Mouse (Mus musculus): ENCODE results near the gene Gpr183. TPM values are rescaled to one million over a fixed set of nuclear protein-coding genes. Genes with fewer than 3 reads are reported as not detected.

The Gpr183 gene
- total RNA-seq, 1 experiment from 2014 or later = 1.1 TPM

DNA sequence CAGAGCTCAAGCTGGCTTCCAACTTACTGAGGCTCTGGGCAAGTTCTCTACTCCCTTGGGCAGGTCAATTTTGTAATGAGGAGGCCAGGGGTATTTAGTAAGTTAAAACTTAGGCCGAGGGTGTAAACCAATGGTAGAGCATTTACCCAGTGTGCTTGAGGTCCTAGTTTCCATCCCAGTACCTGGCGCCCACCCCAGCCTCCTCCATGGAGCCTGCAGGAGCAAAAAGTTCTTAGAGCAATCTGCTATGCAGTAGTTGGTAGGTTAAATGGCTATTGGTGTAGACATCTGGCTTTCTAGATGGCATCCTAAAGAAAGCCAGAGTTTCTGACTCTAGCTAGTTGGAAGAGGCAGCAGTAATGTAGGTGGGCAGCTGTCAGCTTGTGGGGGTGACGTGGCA is 15.6 kb downstream of the Gpr183 start:
- ATAC-seq (replicated peaks in 1 of 2; ENCODE audit: insufficient read depth in 1 of 2, low FRiP score in 2 of 2, low TSS enrichment in 1 of 2, low read depth in 1 of 2, poor library complexity in 2 of 2, severe bottlenecking in 2 of 2) = no peak

DNA sequence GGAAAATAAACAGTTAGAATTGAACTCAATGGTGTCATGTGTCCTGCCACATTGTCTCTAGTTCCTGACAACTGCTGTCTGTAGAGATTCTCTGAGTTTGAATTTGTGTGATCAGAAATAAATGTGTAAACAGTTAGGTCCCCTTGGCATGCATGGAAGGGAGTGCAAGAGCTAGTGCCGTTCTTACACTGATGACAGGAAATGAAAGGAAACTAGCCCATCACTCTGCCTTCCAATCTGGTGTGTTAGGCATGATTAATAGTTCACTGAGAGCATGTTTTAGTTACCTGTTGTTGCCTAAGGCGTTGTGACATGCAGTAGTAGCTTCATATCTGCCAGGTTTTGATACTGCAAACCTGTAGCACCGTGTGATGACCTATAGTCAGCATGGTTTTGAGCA is 17.0 kb downstream of the Gpr183 start:
- ATAC-seq (replicated peaks in 1 of 2; ENCODE audit: insufficient read depth in 1 of 2, low FRiP score in 2 of 2, low TSS enrichment in 1 of 2, low read depth in 1 of 2, poor library complexity in 2 of 2, severe bottlenecking in 2 of 2) = no peak

DNA sequence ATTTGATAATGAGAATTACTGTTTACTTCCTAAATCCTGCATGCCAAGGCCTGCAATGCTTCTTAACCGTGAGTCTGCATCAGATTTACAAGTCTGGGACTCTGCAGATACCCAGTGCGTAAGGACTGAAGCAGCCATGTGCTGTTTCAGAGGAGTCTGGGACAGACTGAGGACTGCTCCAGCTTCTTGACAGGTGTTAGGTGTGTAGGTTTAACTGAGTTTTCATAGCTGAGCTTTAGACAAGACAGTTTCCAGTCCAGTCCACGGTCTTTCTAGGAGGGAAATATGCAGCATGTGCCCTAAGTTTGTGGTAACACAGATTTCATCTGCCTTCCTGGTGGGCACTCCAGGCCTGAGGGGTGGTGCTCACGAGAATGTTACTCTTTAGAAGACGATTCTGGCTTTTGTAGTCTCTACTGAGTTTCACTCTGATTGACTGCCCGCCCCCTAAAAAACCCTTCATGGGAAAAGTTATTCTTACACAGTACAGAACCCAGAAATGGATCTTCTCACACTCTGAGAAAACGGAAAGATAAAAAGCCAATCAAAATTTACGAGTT is 17.7 kb downstream of the Gpr183 start:
- no peak for ATAC-seq (replicated peaks in 1 of 2; ENCODE audit: insufficient read depth in 1 of 2, low FRiP score in 2 of 2, low TSS enrichment in 1 of 2, low read depth in 1 of 2, poor library complexity in 2 of 2, severe bottlenecking in 2 of 2)

DNA sequence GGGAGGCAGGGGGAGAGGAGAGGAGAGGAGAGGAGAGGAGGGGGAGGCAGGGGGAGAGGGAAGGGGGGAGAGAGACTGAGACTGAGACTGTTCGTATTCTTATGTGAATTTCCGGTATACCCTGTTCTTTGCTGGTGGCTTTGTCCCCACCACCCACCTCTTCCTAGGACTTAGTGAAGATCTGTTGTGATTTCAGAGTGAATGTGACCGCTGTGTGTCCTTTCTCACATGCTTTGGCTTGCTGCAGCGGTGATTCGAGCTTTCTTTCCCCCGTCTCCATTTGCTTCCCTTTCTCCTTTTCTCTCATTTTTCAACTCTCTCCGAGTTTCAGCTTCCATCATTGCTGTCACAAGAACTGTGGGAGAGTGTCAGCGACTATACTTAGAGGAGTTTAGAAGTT is 18.3 kb downstream of the Gpr183 start:
- no peak for ATAC-seq (replicated peaks in 1 of 2; ENCODE audit: insufficient read depth in 1 of 2, low FRiP score in 2 of 2, low TSS enrichment in 1 of 2, low read depth in 1 of 2, poor library complexity in 2 of 2, severe bottlenecking in 2 of 2)

DNA sequence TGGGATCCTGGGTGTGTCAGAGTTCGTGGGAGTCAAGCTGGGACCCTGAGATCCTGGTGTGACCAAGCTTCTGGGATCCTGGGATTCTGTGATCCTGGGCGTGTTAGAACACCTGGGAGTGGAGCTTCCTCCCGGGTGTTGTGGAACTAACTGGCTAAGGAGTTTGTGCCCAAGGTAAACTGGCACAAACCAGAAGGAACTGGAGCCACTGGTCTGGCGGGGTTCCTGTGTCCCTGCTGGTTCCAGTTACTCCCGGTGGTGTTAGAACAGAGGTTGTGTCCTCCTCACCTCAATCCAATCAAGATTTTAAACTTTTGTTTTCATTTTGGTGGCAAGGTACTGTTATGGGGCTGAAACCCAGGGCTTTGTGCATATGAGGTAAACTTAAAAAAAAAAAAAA is 18.9 kb downstream of the Gpr183 start:
- no peak for ATAC-seq (replicated peaks in 1 of 2; ENCODE audit: insufficient read depth in 1 of 2, low FRiP score in 2 of 2, low TSS enrichment in 1 of 2, low read depth in 1 of 2, poor library complexity in 2 of 2, severe bottlenecking in 2 of 2)

DNA sequence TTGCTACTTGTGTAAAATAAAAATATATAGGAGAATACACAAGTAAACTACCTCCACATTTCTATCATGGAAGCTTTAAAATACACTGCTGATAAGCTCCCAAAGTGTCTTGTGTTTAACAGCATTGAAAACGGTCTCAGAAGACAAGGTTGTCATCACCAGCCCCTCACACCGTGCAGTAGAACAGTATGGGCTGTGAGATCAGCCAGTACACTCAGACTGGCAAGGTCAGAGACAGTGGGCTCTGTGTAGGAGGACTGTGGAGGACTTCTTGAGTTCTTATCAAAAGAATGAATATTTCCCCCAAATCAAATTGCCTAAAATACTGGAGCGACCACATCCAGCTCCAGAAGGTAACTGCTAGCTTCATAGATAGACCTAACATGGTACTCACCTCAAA is 25.4 kb downstream of the Gpr183 start:
- ATAC-seq (replicated peaks in 1 of 2; ENCODE audit: insufficient read depth in 1 of 2, low FRiP score in 2 of 2, low TSS enrichment in 1 of 2, low read depth in 1 of 2, poor library complexity in 2 of 2, severe bottlenecking in 2 of 2) = no peak

DNA sequence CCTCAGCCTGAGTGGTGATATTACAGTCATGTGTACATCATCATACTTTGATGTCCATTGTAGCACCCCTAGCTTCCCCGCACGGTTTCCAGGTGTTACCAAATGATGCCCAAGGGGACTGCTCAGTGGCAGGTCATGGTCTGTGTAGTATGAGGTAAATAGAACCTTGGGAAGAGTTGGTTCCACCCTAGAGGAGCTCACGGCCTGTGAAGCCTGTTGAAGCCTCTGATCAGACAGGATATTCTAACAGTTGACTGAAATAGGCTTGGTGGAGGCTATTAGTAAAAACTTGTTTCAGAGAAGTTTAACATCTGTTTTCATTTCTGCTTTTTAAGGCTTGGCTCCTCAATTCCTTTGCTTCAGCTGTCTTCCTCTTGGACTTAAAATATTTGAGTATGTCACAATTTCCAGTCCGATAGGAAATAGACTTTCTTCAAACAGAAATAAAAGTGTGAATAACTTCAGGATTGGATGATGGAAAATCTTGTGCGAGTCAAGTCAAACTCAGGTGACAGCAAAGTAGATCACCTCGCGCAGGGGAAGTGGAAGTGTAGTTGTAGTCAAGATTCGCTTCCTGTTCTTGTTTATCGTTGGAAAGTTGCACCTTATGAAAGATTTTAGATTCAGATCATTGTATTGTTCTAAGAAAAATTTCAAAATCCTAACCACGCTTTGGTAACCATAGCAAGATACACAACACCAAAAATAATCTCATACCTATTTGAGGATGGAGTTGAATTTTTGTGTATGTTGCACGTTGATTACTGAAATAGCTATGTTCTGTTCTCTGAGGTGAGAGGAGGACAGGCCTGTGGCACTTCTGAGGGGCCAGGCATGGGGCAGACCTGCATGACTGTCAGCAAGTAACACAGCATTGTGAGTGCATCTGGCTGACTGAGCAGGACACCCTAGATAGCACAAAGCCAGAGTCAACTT is 26.5 kb downstream of the Gpr183 start:
- peak; percentile 47 to 65 for ATAC-seq (replicated peaks in 1 of 2; ENCODE audit: insufficient read depth in 1 of 2, low FRiP score in 2 of 2, low TSS enrichment in 1 of 2, low read depth in 1 of 2, poor library complexity in 2 of 2, severe bottlenecking in 2 of 2)

DNA sequence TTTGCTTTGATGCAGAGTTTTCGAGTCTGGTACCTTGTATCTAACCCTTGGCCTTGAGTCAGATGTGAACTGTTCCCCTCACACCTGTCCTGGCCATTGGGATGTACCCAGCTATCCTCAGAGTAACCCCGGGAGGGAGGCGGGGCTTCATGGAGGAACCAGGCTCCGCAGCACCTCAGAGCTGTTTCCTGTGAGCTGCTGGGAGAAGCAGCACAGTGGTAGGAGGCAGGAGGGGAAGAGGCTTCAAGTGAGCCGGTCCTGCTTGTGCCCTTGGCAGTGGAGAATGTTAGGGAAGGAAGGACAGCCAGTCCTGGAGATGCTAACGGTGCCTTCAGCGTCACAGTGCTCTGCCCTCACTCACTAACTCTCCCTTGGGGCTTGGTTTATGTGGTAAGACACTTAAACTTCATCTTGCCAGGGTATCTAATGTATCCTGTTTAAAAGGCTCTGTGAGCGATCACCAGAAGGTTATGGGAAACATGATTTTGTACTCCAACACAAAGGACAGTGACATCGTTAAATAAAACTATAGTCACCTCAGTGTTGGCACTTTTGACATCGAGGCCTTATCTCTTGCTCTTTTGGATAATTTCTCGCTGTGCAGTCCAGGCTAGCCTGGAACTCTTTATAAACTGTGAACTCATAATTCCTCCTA is 27.3 kb downstream of the Gpr183 start:
- ATAC-seq (replicated peaks in 1 of 2; ENCODE audit: insufficient read depth in 1 of 2, low FRiP score in 2 of 2, low TSS enrichment in 1 of 2, low read depth in 1 of 2, poor library complexity in 2 of 2, severe bottlenecking in 2 of 2) = peak; percentile 30 to 37; a peak in 2 of 4 replicates

DNA sequence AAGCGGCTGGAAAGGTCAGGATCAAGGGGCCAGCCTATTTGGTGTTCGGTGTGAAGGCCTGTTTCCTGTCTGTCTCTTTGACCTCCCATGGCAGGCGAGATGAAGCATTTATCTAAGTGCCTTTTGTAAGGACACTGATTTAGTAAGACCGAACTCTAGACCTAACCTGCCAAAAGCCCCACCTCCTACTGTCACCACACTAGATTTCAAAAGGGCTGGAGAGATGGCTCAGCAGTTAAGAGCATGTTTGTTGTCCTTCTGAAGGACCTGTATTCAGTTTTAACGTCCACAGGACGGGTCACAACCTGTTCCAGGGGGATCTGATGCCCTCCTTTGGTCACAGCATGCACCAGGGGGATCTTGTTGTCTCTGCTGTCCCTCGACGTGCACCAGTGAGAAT is 28.1 kb downstream of the Gpr183 start:
- no peak for ATAC-seq (replicated peaks in 1 of 2; ENCODE audit: insufficient read depth in 1 of 2, low FRiP score in 2 of 2, low TSS enrichment in 1 of 2, low read depth in 1 of 2, poor library complexity in 2 of 2, severe bottlenecking in 2 of 2)

DNA sequence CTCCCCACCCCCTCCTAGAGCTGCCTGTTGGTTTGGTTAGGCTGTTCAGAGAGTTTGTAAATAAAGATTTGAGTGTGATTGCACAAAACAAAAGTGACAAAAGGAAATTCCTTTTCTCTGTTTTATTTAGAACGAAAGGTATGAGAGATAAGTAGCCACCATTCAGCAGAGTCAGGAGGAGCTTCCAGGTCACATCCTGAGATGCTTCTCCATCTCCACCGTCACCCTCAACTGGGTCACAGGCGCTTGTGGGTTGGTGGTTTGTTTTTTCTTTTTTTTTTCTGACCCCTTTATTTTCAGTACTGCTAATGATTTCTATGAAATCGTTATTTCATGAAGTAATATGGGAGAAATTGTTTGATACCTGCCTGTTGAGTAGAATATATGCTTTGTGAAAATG is 28.6 kb downstream of the Gpr183 start:
- ATAC-seq (replicated peaks in 1 of 2; ENCODE audit: insufficient read depth in 1 of 2, low FRiP score in 2 of 2, low TSS enrichment in 1 of 2, low read depth in 1 of 2, poor library complexity in 2 of 2, severe bottlenecking in 2 of 2) = no peak

DNA sequence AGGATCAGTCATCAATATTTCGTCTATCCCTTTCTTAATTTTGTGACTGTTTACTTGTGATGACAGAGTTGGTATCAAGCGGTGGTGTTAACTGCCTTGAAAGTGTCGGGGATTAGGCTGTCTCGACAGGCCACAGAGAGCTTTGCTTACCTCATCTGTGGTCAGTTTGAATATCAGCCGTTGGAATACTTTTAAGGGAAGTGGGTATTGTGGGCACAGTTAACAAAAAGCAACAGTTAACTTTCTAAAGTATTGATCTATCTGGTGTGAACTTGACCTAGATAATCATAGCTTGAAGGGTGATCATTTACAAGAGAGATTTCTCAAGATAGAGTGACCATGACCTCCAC is 30.4 kb downstream of the Gpr183 start:
- peak; percentile 54 to 58 for ATAC-seq (replicated peaks in 1 of 2; ENCODE audit: insufficient read depth in 1 of 2, low FRiP score in 2 of 2, low TSS enrichment in 1 of 2, low read depth in 1 of 2, poor library complexity in 2 of 2, severe bottlenecking in 2 of 2)

DNA sequence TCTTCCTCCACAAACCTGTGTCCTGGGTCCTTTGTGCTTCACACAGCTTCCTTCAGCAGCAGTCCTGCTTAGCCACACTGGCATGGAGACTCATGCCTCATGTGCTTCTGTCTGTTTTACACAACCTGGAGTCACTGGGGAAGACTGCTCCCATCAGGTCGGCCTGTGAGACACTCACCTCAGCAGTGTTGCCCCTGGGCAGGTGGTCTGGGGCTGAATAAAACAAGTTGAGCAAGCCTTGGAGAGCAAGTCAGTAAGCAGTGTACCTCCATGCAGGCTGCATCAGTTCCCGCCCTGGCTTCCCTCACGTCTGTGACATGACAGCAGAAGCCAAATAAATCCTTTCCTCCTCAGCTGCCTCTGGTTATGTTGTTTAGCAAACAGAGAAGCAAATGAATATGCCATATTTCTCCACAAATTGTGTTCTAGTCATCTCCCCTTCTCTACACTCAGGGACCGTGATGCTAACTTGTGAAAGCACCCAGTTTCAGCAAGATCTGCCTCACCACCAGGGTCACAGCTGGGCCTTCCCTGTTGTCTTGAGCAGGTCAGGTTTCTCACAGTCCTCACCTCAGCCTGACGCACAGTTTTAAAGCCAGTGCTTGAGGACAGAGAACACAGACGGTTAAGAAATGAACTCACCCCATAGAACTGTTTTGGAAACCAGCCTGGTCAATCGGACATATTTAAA is 30.9 kb downstream of the Gpr183 start:
- ATAC-seq (replicated peaks in 1 of 2; ENCODE audit: insufficient read depth in 1 of 2, low FRiP score in 2 of 2, low TSS enrichment in 1 of 2, low read depth in 1 of 2, poor library complexity in 2 of 2, severe bottlenecking in 2 of 2) = no peak

DNA sequence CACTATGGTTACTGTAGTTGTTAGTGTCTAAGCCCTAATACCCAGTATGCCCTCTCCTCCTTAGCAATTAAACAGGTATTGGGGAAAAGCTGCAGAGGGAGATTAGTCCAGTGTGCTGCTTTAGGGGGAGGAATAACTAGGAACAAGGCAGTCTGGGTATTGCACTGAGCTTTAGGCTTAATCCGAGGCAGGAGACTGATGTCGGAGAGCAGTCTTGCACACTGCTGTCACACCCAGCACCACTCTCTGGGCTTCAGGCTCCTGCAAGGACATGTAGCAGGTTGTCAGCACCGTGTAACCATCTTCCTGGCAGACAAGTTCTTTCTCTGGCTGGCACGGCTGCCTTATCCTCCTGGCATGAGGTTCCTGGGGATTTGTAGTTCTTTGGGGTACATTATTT is 32.8 kb downstream of the Gpr183 start:
- ATAC-seq (replicated peaks in 1 of 2; ENCODE audit: insufficient read depth in 1 of 2, low FRiP score in 2 of 2, low TSS enrichment in 1 of 2, low read depth in 1 of 2, poor library complexity in 2 of 2, severe bottlenecking in 2 of 2) = no peak

DNA sequence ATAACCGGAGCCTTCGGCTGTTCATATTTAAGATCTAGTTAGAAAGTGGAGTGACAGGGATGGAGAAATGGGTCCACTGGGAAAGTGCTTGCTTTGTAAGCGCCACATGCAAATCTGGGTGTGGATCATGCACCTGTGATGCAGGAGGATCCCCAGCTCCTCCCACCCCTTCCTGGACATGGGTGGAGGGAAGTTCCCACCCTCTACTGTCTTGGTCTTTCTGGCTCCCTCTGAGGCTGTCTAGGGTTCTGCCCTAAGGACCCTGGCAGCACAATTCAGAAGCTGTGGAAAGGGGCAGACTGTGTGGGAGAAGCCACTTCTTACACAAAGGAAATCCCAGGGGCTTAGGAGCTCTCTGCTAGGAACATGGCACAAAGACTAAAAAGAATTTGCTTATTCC is 33.4 kb downstream of the Gpr183 start:
- no peak for ATAC-seq (replicated peaks in 1 of 2; ENCODE audit: insufficient read depth in 1 of 2, low FRiP score in 2 of 2, low TSS enrichment in 1 of 2, low read depth in 1 of 2, poor library complexity in 2 of 2, severe bottlenecking in 2 of 2)

DNA sequence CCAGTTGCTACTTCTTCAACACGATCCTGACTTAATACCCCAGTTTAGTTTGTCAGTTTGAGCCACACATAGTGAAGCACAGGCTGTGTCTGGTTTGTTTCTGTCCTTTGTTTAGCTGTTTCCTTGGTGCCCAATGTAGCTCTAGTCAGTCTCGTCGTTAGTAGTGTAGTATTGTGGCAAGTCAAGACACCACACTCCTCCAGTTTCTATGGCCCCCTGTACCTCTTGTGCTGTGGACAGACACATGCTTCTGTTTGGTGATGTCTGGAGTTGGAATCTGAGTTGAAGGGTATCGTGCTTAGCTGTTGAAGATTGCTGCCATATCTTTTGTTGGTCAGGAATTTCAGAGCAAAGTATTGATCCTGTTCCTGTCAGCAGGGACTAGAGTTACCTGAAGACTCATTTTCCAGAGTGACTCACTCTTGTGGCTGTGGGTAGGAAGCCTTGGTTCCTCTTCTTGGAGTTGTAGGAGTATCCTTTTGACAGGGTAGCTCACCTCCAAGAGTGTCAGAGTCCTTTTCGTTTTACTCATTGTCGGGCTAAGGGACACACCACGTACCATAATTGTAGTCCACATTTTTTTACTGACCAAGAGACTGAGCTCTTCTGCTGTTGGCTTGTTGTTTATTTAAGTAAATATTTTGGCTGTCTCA is 34.1 kb downstream of the Gpr183 start:
- ATAC-seq (replicated peaks in 1 of 2; ENCODE audit: insufficient read depth in 1 of 2, low FRiP score in 2 of 2, low TSS enrichment in 1 of 2, low read depth in 1 of 2, poor library complexity in 2 of 2, severe bottlenecking in 2 of 2) = no peak

DNA sequence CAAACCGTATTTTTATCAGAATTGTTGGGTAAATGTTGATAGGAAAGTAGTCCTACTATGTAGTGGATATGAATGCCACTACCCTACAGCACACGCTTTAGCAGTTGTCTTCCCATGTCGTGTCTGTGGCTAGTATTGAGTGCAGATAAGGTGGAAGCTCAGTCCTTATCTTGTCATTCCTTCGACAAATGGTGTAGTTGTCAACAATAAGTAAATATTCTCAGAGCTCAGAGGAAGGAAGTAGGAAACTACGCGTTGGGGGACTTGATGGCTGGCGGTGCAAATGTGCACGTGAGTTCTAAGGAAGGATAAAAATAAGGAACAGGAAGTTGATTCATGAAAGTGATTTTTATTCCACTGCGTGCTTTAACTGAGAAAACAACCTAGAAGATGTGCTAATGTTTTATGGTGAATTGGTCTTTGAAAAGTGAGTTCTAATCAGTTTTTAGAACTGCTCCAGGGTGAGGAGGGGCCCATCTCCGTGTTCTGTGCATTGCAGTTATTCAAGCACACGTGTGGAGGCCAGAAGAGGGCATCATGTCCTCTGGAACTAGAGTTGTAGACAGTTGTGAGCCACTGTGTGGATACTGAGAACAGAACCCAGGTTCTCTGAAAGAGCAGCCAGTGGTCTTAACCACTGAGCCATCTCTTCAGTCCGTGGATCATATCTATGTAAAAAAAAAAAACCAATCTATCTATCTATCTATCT is 35.6 kb downstream of the Gpr183 start:
- peak; percentile 57 to 69 for ATAC-seq (replicated peaks in 1 of 2; ENCODE audit: insufficient read depth in 1 of 2, low FRiP score in 2 of 2, low TSS enrichment in 1 of 2, low read depth in 1 of 2, poor library complexity in 2 of 2, severe bottlenecking in 2 of 2)

All from hematopoietic stem cell, adult 5-6 weeks (primary cell).